Mouse (Mus musculus): ENCODE data around the gene Btbd35f15. TPM values are rescaled to one million over a fixed set of nuclear protein-coding genes. Genes with fewer than 3 reads are reported as not detected.

Gene Btbd35f15
- not detected for polyA plus RNA-seq (2015; fragmentation: Illumina TruSeq; extraction: RNeasy Lipid Tissue Mini Kit (QIAGEN cat#74804); ENCODE audit: insufficient read depth, low replicate concordance)

DNA sequence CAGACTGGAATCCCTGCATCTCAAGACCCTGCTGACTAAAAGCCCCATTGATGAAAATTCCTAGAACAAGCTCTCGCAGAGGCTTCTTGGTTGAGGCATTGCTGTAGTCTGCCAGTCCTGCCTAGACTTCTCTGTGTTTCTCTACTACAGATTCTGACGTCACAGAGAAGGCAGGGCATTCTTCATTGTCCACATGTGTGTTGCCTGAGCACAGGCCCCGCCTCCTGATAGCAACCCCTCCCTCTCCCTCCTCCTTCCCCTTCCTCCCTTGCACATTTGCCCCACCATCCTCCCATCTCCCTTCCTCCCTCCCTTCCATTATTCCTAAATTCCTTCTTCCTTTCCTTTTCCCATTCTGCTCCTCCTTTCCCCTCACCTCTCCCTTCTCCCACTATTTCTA lies at the start of gene Btbd35f15:
Gene Btbd35f15, minus strand, starts transcription at position 101 of the 400 bp plus-strand sequence.

Other genes starting within 250 kb of the Btbd35f15 start
- gene Btbd35f13, start 79.9 kb upstream of the Btbd35f15 start, polyA plus RNA-seq (2015; fragmentation: Illumina TruSeq; extraction: RNeasy Lipid Tissue Mini Kit (QIAGEN cat#74804); ENCODE audit: insufficient read depth, low replicate concordance), result not detected
- gene Btbd35f14, start 125.0 kb upstream of the Btbd35f15 start, polyA plus RNA-seq (2015; fragmentation: Illumina TruSeq; extraction: RNeasy Lipid Tissue Mini Kit (QIAGEN cat#74804); ENCODE audit: insufficient read depth, low replicate concordance), result not detected

Data from spleen, adult 10 weeks (tissue).